Mouse (Mus musculus) heart, embryonic 12.5 days (tissue): Measurements from ENCODE around the gene Kctd21. TPM values are rescaled to one million over a fixed set of nuclear protein-coding genes. Genes with fewer than 3 reads are reported as not detected.

Source experiments
- ATAC-seq: fragments of 200-750 bp; cut with Nextera tagmentation; 2 replicates; pipeline ENCODE4 v1.8.0; 2017; ENCODE audit warnings: moderate TSS enrichment, moderate library complexity; ENCODE audit not compliant: insufficient number of reproducible peaks, low FRiP score
- H3K27ac ChIP-seq: fragments of 300-500 bp; sonication (generic); 2 replicates; pipeline ENCODE4 v1.5.1; 2016; ENCODE audit warnings: mild to moderate bottlenecking, moderate library complexity; ENCODE audit not compliant: poor library complexity, severe bottlenecking
- H3K27me3 ChIP-seq: fragments of 300-500 bp; sonication (generic); replicated peaks from 2 replicates; pipeline ENCODE4 v1.6.1; 2016; ENCODE audit warnings: mild to moderate bottlenecking, moderate library complexity
- H3K36me3 ChIP-seq: fragments of 300-500 bp; sonication (generic); 2 replicates; pipeline ENCODE4 v1.6.1; 2016; ENCODE audit warnings: mild to moderate bottlenecking, moderate library complexity
- H3K4me1 ChIP-seq: fragments of 300-500 bp; sonication (generic); replicated peaks from 2 replicates; pipeline ENCODE4 v1.6.1; 2016; ENCODE audit warnings: mild to moderate bottlenecking
- H3K4me2 ChIP-seq: fragments of 300-500 bp; sonication (generic); 2 replicates; pipeline ENCODE4 v1.6.1; 2016; ENCODE audit warnings: mild to moderate bottlenecking, moderate library complexity
- H3K4me3 ChIP-seq: fragments of 300-500 bp; sonication (generic); 2 replicates; pipeline ENCODE4 v1.5.1; 2016; ENCODE audit warnings: mild to moderate bottlenecking
- H3K9ac ChIP-seq: fragments of 300-500 bp; sonication (generic); 2 replicates; pipeline ENCODE4 v1.6.1; 2016; ENCODE audit warnings: mild to moderate bottlenecking, moderate library complexity
- H3K9me3 ChIP-seq: fragments of 300-500 bp; sonication (generic); replicated peaks from 2 replicates; pipeline ENCODE4 v1.6.1; 2016; ENCODE audit warnings: mild to moderate bottlenecking, moderate library complexity
- WGBS: fragments of 180-500 bp; shearing (Covaris S2); methylation state at CpG from one replicate; pipeline ENCODE4 v1.1.7; 2016; 5-methylcytosine and 5-hydroxymethylcytosine counted together
- polyA plus RNA-seq: library from polyadenylated mRNA; unstranded; fragments of >200 nt; fragmentation: Nextera tagmentation; extraction: Ambion mirVana; gene quantifications from 2 replicates; pipeline ENCODE4 v1.2.1, GENCODE M21; 2016

The Kctd21 gene
- polyA plus RNA-seq, 1 experiment from 2014 or later = 4.0 TPM

- no peak for ATAC-seq
- H3K27ac ChIP-seq = no peak overlapping the region
- no peak overlapping the region for H3K4me2 ChIP-seq
- peaks cover 8% of the 10 kb centered on the region for H3K4me1 ChIP-seq
- WGBS = 81% methylated on average over 5 of the region's 5 CpGs
- H3K36me3 ChIP-seq = peaks cover 12% of the 10 kb centered on the region; the same call in 1 of the 2 replicates
- H3K4me3 ChIP-seq = no peak overlapping the region
- no peak overlapping the region for H3K9ac ChIP-seq
- H3K9me3 ChIP-seq = no peaks in the 10 kb centered on the region
- H3K27me3 ChIP-seq = no peaks in the 10 kb centered on the region
Observed at GRCm38 (mm10) chr7:97348836-97349235, 16.7 kb downstream of the Kctd21 start.

- Histone ChIP-seq H3K27me3 (no peaks in the 10 kb centered on the region), H3K4me1 (peaks cover 10% of the 10 kb centered on the region), H3K27ac (no peak overlapping the region), H3K9ac (no peak overlapping the region), H3K4me2 (no peak overlapping the region), H3K36me3 (peaks cover 12% of the 10 kb centered on the region; the same call in 1 of the 2 replicates), H3K9me3 (no peaks in the 10 kb centered on the region), H3K4me3 (no peak overlapping the region)
- ATAC-seq = no peak
- 79% methylated on average over 6 of the region's 6 CpGs for WGBS
Observed at GRCm38 (mm10) chr7:97349438-97349837, 17.3 kb downstream of the Kctd21 start.

GRCm38 (mm10) chr7:97350891-97351290, 18.8 kb downstream of the Kctd21 start:
- ATAC-seq = no peak
- Histone ChIP-seq H3K4me3 (no peak overlapping the region), H3K4me1 (peaks cover 17% of the 10 kb centered on the region)

GRCm38 (mm10) chr7:97351792-97352513, 19.8 kb downstream of the Kctd21 start:
- no peaks in the 10 kb centered on the region for H3K27me3 ChIP-seq
- peaks cover 12% of the 10 kb centered on the region; the same call in 1 of the 2 replicates for H3K36me3 ChIP-seq
- 86% methylated on average over 11 of the region's 11 CpGs for WGBS
- peaks cover 21% of the 10 kb centered on the region for H3K4me1 ChIP-seq
- H3K9me3 ChIP-seq = no peaks in the 10 kb centered on the region
- no peak overlapping the region for H3K9ac ChIP-seq
- no peak overlapping the region for H3K4me3 ChIP-seq
- no peak for ATAC-seq
- H3K4me2 ChIP-seq = no peak overlapping the region
- H3K27ac ChIP-seq = no peak overlapping the region

More at GRCm38 (mm10) chr7:97350891-97351290, 18.8 kb downstream of the Kctd21 start:
- no peak overlapping the region for H3K27ac ChIP-seq
- H3K4me2 ChIP-seq = no peak overlapping the region
- no peaks in the 10 kb centered on the region for H3K9me3 ChIP-seq
- peaks cover 12% of the 10 kb centered on the region; the same call in 1 of the 2 replicates for H3K36me3 ChIP-seq
- 82% methylated on average over 5 of the region's 5 CpGs for WGBS
- no peaks in the 10 kb centered on the region for H3K27me3 ChIP-seq
- H3K9ac ChIP-seq = no peak overlapping the region

- no peaks in the 10 kb centered on the region for H3K9me3 ChIP-seq
- H3K4me2 ChIP-seq = no peak overlapping the region
- peaks cover 21% of the 10 kb centered on the region for H3K4me1 ChIP-seq
- no peak for ATAC-seq
- no peaks in the 10 kb centered on the region for H3K27me3 ChIP-seq
- H3K9ac ChIP-seq = no peak overlapping the region
- no peak overlapping the region for H3K4me3 ChIP-seq
- 0 out of 2 replicates have a peak, but pooled peaks cover 3% of the 10 kb centered on the region for H3K36me3 ChIP-seq
- 80% methylated on average over 6 of the region's 6 CpGs for WGBS
- no peak overlapping the region for H3K27ac ChIP-seq
Observed at GRCm38 (mm10) chr7:97353356-97353755, 21.2 kb downstream of the Kctd21 start.

GRCm38 (mm10) chr7:97355068-97355841, 23.1 kb downstream of the Kctd21 start:
- Histone ChIP-seq H3K27ac (peak overlapping the region; percentile 36), H3K4me2 (peak overlapping the region; percentile 30; the same call in 1 of the 2 replicates), H3K27me3 (no peaks in the 10 kb centered on the region), H3K4me1 (peaks cover 21% of the 10 kb centered on the region), H3K4me3 (no peak overlapping the region), H3K9me3 (no peaks in the 10 kb centered on the region), H3K9ac (no peak overlapping the region), H3K36me3 (no peaks in the 10 kb centered on the region)
- 21% methylated on average over 13 of the region's 13 CpGs for WGBS
- peak; percentile 58 for ATAC-seq

- H3K4me1 ChIP-seq = peaks cover 21% of the 10 kb centered on the region
- no peak overlapping the region for H3K4me2 ChIP-seq
- WGBS = 65% methylated on average over 5 of the region's 5 CpGs
- H3K9me3 ChIP-seq = no peaks in the 10 kb centered on the region
- H3K27ac ChIP-seq = no peak overlapping the region
- ATAC-seq = no peak
- no peak overlapping the region for H3K4me3 ChIP-seq
- no peak overlapping the region for H3K9ac ChIP-seq
- H3K27me3 ChIP-seq = no peaks in the 10 kb centered on the region
- H3K36me3 ChIP-seq = no peaks in the 10 kb centered on the region
Observed at GRCm38 (mm10) chr7:97356253-97356652, 24.1 kb downstream of the Kctd21 start.

GRCm38 (mm10) chr7:97356875-97357276, 24.7 kb downstream of the Kctd21 start:
- Histone ChIP-seq H3K36me3 (no peaks in the 10 kb centered on the region), H3K4me3 (no peak overlapping the region), H3K4me2 (no peak overlapping the region), H3K27me3 (no peaks in the 10 kb centered on the region), H3K9me3 (no peaks in the 10 kb centered on the region), H3K9ac (no peak overlapping the region), H3K4me1 (peaks cover 21% of the 10 kb centered on the region), H3K27ac (no peak overlapping the region)
- no peak for ATAC-seq
- WGBS = 73% methylated on average over 5 of the region's 5 CpGs

- Histone ChIP-seq H3K4me1 (peaks cover 21% of the 10 kb centered on the region), H3K27ac (no peak overlapping the region), H3K27me3 (no peaks in the 10 kb centered on the region), H3K9ac (no peak overlapping the region), H3K4me3 (no peak overlapping the region), H3K4me2 (no peak overlapping the region), H3K9me3 (no peaks in the 10 kb centered on the region), H3K36me3 (no peaks in the 10 kb centered on the region)
- 66% methylated on average over 3 of the region's 3 CpGs for WGBS
- ATAC-seq = no peak
Observed at GRCm38 (mm10) chr7:97357840-97358239, 25.7 kb downstream of the Kctd21 start.

- Histone ChIP-seq H3K27me3 (no peaks in the 10 kb centered on the region), H3K9ac (no peak overlapping the region), H3K36me3 (no peaks in the 10 kb centered on the region), H3K4me3 (no peak overlapping the region), H3K4me2 (no peak overlapping the region), H3K9me3 (no peaks in the 10 kb centered on the region), H3K27ac (no peak overlapping the region), H3K4me1 (peaks cover 21% of the 10 kb centered on the region)
- WGBS = 79% methylated on average over 4 of the region's 4 CpGs
- ATAC-seq = no peak
Observed at GRCm38 (mm10) chr7:97358347-97358746, 26.2 kb downstream of the Kctd21 start.

- Histone ChIP-seq H3K9ac (no peak overlapping the region), H3K9me3 (no peaks in the 10 kb centered on the region), H3K4me2 (no peak overlapping the region), H3K27ac (no peak overlapping the region), H3K4me1 (peaks cover 12% of the 10 kb centered on the region), H3K4me3 (no peak overlapping the region), H3K27me3 (no peaks in the 10 kb centered on the region), H3K36me3 (no peaks in the 10 kb centered on the region)
- no peak for ATAC-seq
- 74% methylated on average over 5 of the region's 5 CpGs for WGBS
Observed at GRCm38 (mm10) chr7:97360166-97360565, 28.0 kb downstream of the Kctd21 start.
